Comparison of ENCODE assay signal across 10 mouse cellular contexts in the genomic region with DNA sequence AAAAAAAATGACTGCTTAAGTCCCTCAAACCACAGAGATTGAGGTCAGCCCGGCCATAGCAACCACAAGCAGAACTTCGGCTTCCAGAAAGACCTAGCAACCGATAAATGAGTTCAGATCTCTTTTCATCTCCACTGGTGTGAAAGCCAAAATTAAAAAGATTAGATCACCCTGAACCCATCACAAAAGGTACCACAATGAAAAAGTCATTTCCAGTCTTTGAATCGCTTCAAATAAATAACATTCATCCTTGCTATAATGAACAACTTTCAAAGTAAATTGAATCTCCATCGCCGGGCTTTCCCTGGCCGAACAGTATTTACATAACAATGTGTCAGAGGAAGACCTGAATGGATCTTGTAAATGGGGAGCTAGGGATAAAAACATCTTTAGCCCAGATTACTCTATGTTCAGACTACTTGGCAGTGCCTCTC.
DNase-seq lines count a peak whose midpoint lies in the region; ATAC-seq and TF ChIP-seq lines count a peak whose summit lies in the region.
"Had no signal": no experiment of that assay in that cellular context is flagged by ENCODE, and none has a peak within 500 bp of the region (broad histone marks: within the 10 kb centered on the region; RNA-seq: fewer than 3 reads in every experiment).

No protein-coding gene starts in this region.

- no peak for TF ChIP-seq CTCF in cerebellum, adult 2 months (IDR thresholded peaks at IDR 0.05; ENCODE audit: borderline replicate concordance, insufficient read depth, low read depth, low read length)

- no peaks in the 10 kb centered on the region for H3K36me3 ChIP-seq in lung, embryonic 16.5 days (ENCODE audit: control insufficient read depth, insufficient read depth, low read length)
- H3K36me3 ChIP-seq in limb, embryonic 15.5 days, result no peaks in the 10 kb centered on the region

- 36% methylated on average over 7 of the region's 7 CpGs for WGBS in cerebellum, adult 2 months
- WGBS in lung, embryonic 16.5 days, result 4% methylated on average over 7 of the region's 7 CpGs
- WGBS in limb, embryonic 15.5 days, result 13% methylated on average over 7 of the region's 7 CpGs

- H3K9ac ChIP-seq in lung, embryonic 16.5 days (ENCODE audit: low read length), result no peak overlapping the region
- H3K9ac ChIP-seq in limb, embryonic 15.5 days, result no peak overlapping the region
- H3K9ac ChIP-seq: liver, embryonic 14.5 days had no signal

- no peak overlapping the region for H3K27ac ChIP-seq in cerebellum, adult 2 months (ENCODE audit: insufficient read depth, low read length)
- no peak overlapping the region for H3K27ac ChIP-seq in lung, embryonic 16.5 days (ENCODE audit: low read length)
- no peak overlapping the region for H3K27ac ChIP-seq in limb, embryonic 15.5 days
- H3K27ac ChIP-seq: liver, embryonic 14.5 days had no signal

- no peaks in the 10 kb centered on the region for H3K4me1 ChIP-seq in cerebellum, adult 2 months (ENCODE audit: control insufficient read depth, insufficient read depth, low read length)
- peaks cover 10% of the 10 kb centered on the region for H3K4me1 ChIP-seq in lung, embryonic 16.5 days (replicated peaks; ENCODE audit: control insufficient read depth, insufficient read depth, low read length)
- H3K4me1 ChIP-seq in limb, embryonic 15.5 days, result peaks cover 6% of the 10 kb centered on the region; the same call in 1 of the 2 replicates

- ATAC-seq in lung, embryonic 16.5 days (ENCODE audit: low read depth), result no peak
- no peak for ATAC-seq in limb, embryonic 15.5 days (ENCODE audit: insufficient number of reproducible peaks, low FRiP score, low TSS enrichment, low read depth)

- H3K4me3 ChIP-seq in cerebellum, adult 2 months (replicated peaks; ENCODE audit: insufficient read depth, low read depth, low read length), result peak overlapping the region; percentile 33
- H3K4me3 ChIP-seq in lung, embryonic 16.5 days (ENCODE audit: low read length), result peak overlapping the region; percentile 45
- H3K4me3 ChIP-seq in limb, embryonic 15.5 days, result peak overlapping the region; percentile 42

- no peaks in the 10 kb centered on the region; the same call in 1 of the 2 replicates for H3K27me3 ChIP-seq in cerebellum, adult 2 months (ENCODE audit: control insufficient read depth, insufficient read depth, low read length)
- peaks cover 12% of the 10 kb centered on the region for H3K27me3 ChIP-seq in lung, embryonic 16.5 days (ENCODE audit: control insufficient read depth, insufficient read depth, low read depth, low read length)
- peaks cover 28% of the 10 kb centered on the region for H3K27me3 ChIP-seq in limb, embryonic 15.5 days

- H3K9me3 ChIP-seq in lung, embryonic 16.5 days (ENCODE audit: control insufficient read depth, low read length), result no peaks in the 10 kb centered on the region
- H3K9me3 ChIP-seq in limb, embryonic 15.5 days, result no peaks in the 10 kb centered on the region

- H3K4me2 ChIP-seq in lung, embryonic 16.5 days (ENCODE audit: low read depth, low read length), result peak overlapping the region; percentile 79
- peak overlapping the region; percentile 68 for H3K4me2 ChIP-seq in limb, embryonic 15.5 days

- DNase-seq in cerebellum, adult 2 months, result no peak
- no peak for DNase-seq in cerebellum, postnatal 4 days (ENCODE audit: low spot score in 2 of 2)
- DNase-seq in lung, postnatal 10 days, result no peak
- no peak for DNase-seq in urinary bladder, postnatal 36 days (ENCODE audit: low spot score in 2 of 2)
- DNase-seq in layer of hippocampus, postnatal 36 days, result no peak
- DNase-seq in thymus, postnatal 10 days (ENCODE audit: low spot score in 2 of 2), result no peak
- DNase-seq: gastrocnemius, postnatal 25 days had no signal

- TF ChIP-seq POLR2A in cerebellum, adult 2 months (IDR thresholded peaks at IDR 0.05; ENCODE audit: borderline replicate concordance, insufficient read depth, low read length), result no peak
